16 mouse cellular contexts compared by ENCODE assay signal in the genomic region with DNA sequence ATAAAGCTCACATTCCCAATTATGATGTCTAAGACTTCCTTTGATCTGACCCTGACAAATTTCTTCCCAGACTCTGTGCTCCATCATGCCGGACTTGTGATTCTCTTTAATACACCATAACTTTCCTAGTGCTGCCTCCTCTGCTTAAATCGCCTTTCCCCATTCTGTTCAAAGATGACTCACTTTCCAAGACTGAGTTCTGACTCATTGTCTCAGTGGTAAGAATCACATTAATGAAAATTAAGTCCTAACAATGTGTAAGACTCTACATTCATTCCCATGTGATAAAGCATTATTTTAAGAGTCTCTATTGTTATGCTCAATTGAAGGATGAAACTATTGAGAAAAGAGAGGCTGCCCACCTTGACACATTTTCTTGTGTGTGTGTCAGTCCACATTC.
"Had no signal": no experiment of that assay in that cellular context is flagged by ENCODE, and none has a peak within 500 bp of the region (broad histone marks: within the 10 kb centered on the region; RNA-seq: fewer than 3 reads in every experiment).

No protein-coding gene starts in this region.

- H3K27ac ChIP-seq: kidney, postnatal 0 days; limb, embryonic 13.5 days; liver, embryonic 15.5 days; midbrain, embryonic 13.5 days; neural tube, embryonic 15.5 days had no signal

- H3K9ac ChIP-seq: limb, embryonic 13.5 days; liver, embryonic 15.5 days; midbrain, embryonic 13.5 days; neural tube, embryonic 15.5 days had no signal

- H3K4me1 ChIP-seq: liver, embryonic 15.5 days; midbrain, embryonic 13.5 days; neural tube, embryonic 15.5 days had no signal

- H3K9me3 ChIP-seq: limb, embryonic 13.5 days; midbrain, embryonic 13.5 days; neural tube, embryonic 15.5 days had no signal

- H3K4me2 ChIP-seq: limb, embryonic 13.5 days; liver, embryonic 15.5 days; midbrain, embryonic 13.5 days; neural tube, embryonic 15.5 days had no signal

- H3K36me3 ChIP-seq: limb, embryonic 13.5 days; liver, embryonic 15.5 days; midbrain, embryonic 13.5 days; neural tube, embryonic 15.5 days had no signal

- H3K4me3 ChIP-seq: limb, embryonic 13.5 days; liver, embryonic 15.5 days; midbrain, embryonic 13.5 days; neural tube, embryonic 15.5 days had no signal

- H3K27me3 ChIP-seq: liver, embryonic 15.5 days; midbrain, embryonic 13.5 days; neural tube, embryonic 15.5 days had no signal

- DNase-seq: kidney, postnatal 36 days; layer of hippocampus, adult 9-11 months; layer of hippocampus, postnatal 36 days; left cerebral cortex, postnatal 4 days; lung, adult 2 months; lung, postnatal 36 days; right cerebral cortex, adult 18-20 months; right cerebral cortex, postnatal 25 days; thymus, adult 2 months; thymus, postnatal 36 days had no signal

- ATAC-seq: lung, postnatal 0 days; midbrain, embryonic 13.5 days had no signal
